In genomic region chr1:66863741-66864495, GRCm38 (mm10) we compare ENCODE assay signal across 8 mouse cellular contexts. TPM values are rescaled to one million over a fixed set of nuclear protein-coding genes. Genes with fewer than 3 reads are reported as not detected.
DNase-seq lines count a peak whose midpoint lies in the region; ATAC-seq and TF ChIP-seq lines count a peak whose summit lies in the region.

No protein-coding gene starts in this region.

- intact Hi-C loops in heart, postnatal 14 days (cut with DNase I) = loop anchor here (5.0 kb wide), 1 partner anchor 47 kb away; the partner anchor contains the start of gene Kansl1l

- no peaks in the 10 kb centered on the region; the same call in 1 of the 2 replicates for H3K9me3 ChIP-seq in hindbrain, embryonic 12.5 days (replicated peaks)
- no peaks in the 10 kb centered on the region for H3K9me3 ChIP-seq in liver, embryonic 16.5 days (replicated peaks; ENCODE audit: control insufficient read depth, low read length)

- TF ChIP-seq POLR2A in bone marrow macrophage, adult 2 months (IDR thresholded peaks at IDR 0.05; ENCODE audit: borderline replicate concordance, low read depth, low read length) = no peak

- H3K4me1 ChIP-seq in bone marrow macrophage, adult 2 months (ENCODE audit: control insufficient read depth, insufficient read depth, low read length) = peaks cover 12% of the 10 kb centered on the region
- peaks cover 11% of the 10 kb centered on the region for H3K4me1 ChIP-seq in hindbrain, embryonic 12.5 days
- H3K4me1 ChIP-seq in liver, embryonic 16.5 days (ENCODE audit: control insufficient read depth, low read depth, low read length) = peaks cover 13% of the 10 kb centered on the region

- H3K36me3 ChIP-seq in hindbrain, embryonic 12.5 days = no peaks in the 10 kb centered on the region
- H3K36me3 ChIP-seq in liver, embryonic 16.5 days (ENCODE audit: control insufficient read depth, insufficient read depth) = no peaks in the 10 kb centered on the region

- H3K9ac ChIP-seq in hindbrain, embryonic 12.5 days = no peak overlapping the region
- peak overlapping the region; percentile 92 for H3K9ac ChIP-seq in liver, embryonic 16.5 days (ENCODE audit: low read depth, low read length)

- TF ChIP-seq CTCF in bone marrow macrophage, adult 2 months (IDR thresholded peaks at IDR 0.05; ENCODE audit: low read depth, low read length) = no peak

- 15% methylated on average over 9 of the region's 9 CpGs for WGBS in hindbrain, embryonic 12.5 days
- 3% methylated on average over 9 of the region's 9 CpGs for WGBS in liver, embryonic 16.5 days (ENCODE audit: insufficient replicate concordance)

- peak; percentile 14 to 15 for DNase-seq in heart, adult 9 months (ENCODE audit: low spot score in 2 of 2)
- no peak for DNase-seq in heart, postnatal 14 days
- no peak for DNase-seq in cerebellum, postnatal 10 days
- no peak for DNase-seq in T-cell, adult 2 months (ENCODE audit: low spot score)
- DNase-seq in spleen, postnatal 4 days (ENCODE audit: low spot score in 2 of 2) = no peak

- H3K27me3 ChIP-seq in hindbrain, embryonic 12.5 days = no peaks in the 10 kb centered on the region
- no peaks in the 10 kb centered on the region for H3K27me3 ChIP-seq in liver, embryonic 16.5 days (ENCODE audit: control insufficient read depth, insufficient read depth, low read depth, low read length)

- H3K4me2 ChIP-seq in hindbrain, embryonic 12.5 days (replicated peaks) = peak overlapping the region; percentile 79
- H3K4me2 ChIP-seq in liver, embryonic 16.5 days (ENCODE audit: low read depth, low read length) = peak overlapping the region; percentile 80

- peak overlapping the region; percentile 51 for H3K4me3 ChIP-seq in bone marrow macrophage, adult 2 months (ENCODE audit: insufficient read depth, low read length)
- peak overlapping the region; percentile 67; the same call in 1 of the 2 replicates for H3K4me3 ChIP-seq in hindbrain, embryonic 12.5 days
- peak overlapping the region; percentile 92 for H3K4me3 ChIP-seq in liver, embryonic 16.5 days (ENCODE audit: low read depth, low read length)

- ATAC-seq in hindbrain, embryonic 12.5 days (ENCODE audit: low FRiP score) = no peak
- ATAC-seq in liver, embryonic 16.5 days (ENCODE audit: low read depth) = no peak

- H3K27ac ChIP-seq in bone marrow macrophage, adult 2 months (ENCODE audit: insufficient read depth, low read depth, low read length) = no peak overlapping the region
- no peak overlapping the region for H3K27ac ChIP-seq in hindbrain, embryonic 12.5 days
- H3K27ac ChIP-seq in liver, embryonic 16.5 days (ENCODE audit: low read length) = peak overlapping the region; percentile 34

RNA-seq across cellular contexts. Expression of gene Acadl, which starts 0.8 kb away (rescaled TPM):
- 1,000 to 10,000 TPM; 1,175 to 1,217 TPM for total RNA-seq in heart, postnatal 14 days (2021)
- 55.7 and 58.6 TPM in 2 replicates for polyA plus RNA-seq in bone marrow macrophage, adult 2 months (2012; ENCODE audit: insufficient read depth, insufficient read length, missing spikeins)
- 61.0 and 67.3 TPM in 2 replicates for polyA plus RNA-seq in hindbrain, embryonic 12.5 days (2016; fragmentation: Nextera tagmentation; extraction: Ambion mirVana)
- polyA plus RNA-seq in liver, embryonic 16.5 days (2015; fragmentation: Nextera tagmentation; extraction: Ambion mirVana) = 175 and 181 TPM in 2 replicates

RNA-seq across cellular contexts. Expression of gene Kansl1l, which starts 46.6 kb away (rescaled TPM):
- total RNA-seq in heart, postnatal 14 days (2021) = 10 to 100 TPM; 18.3 to 18.6 TPM
- 14.5 and 15.5 TPM in 2 replicates for polyA plus RNA-seq in bone marrow macrophage, adult 2 months (2012; ENCODE audit: insufficient read depth, insufficient read length, missing spikeins)
- 23.3 and 26.2 TPM in 2 replicates for polyA plus RNA-seq in hindbrain, embryonic 12.5 days (2016; fragmentation: Nextera tagmentation; extraction: Ambion mirVana)
- polyA plus RNA-seq in liver, embryonic 16.5 days (2015; fragmentation: Nextera tagmentation; extraction: Ambion mirVana) = 3.2 and 3.7 TPM in 2 replicates

Comparison
In these comparisons a context has a peak if more than half of its experiments do, and no peak if none do; other contexts are left out.
1. DNase-seq: peak in heart, adult 9 months (2 of 2); none in heart, postnatal 14 days (0 of 2), cerebellum, postnatal 10 days (0 of 2), T-cell, adult 2 months (single experiment) and spleen, postnatal 4 days (0 of 2).
2. Peak in every context shown above with its lines, with median percentiles within 50 percentile points of each other: H3K4me3 ChIP-seq.